Mouse (Mus musculus) embryonic facial prominence, embryonic 12.5 days (tissue): ENCODE measurements around the gene Cers6. TPM values are rescaled to one million over a fixed set of nuclear protein-coding genes. Genes with fewer than 3 reads are reported as not detected.

Experiments used
- ATAC-seq: fragments of 200-750 bp; cut with Nextera tagmentation; 2 replicates; pipeline ENCODE4 v1.8.0; 2017; ENCODE audit not compliant: insufficient number of reproducible peaks, insufficient read depth, low FRiP score, low TSS enrichment
- H3K27ac ChIP-seq: fragments of 300-500 bp; sonication (generic); 2 replicates; pipeline ENCODE4 v1.5.1; 2016; ENCODE audit warnings: mild to moderate bottlenecking
- H3K27me3 ChIP-seq: fragments of 300-500 bp; sonication (generic); 2 replicates; pipeline ENCODE4 v1.6.1; 2016; ENCODE audit warnings: mild to moderate bottlenecking, moderate library complexity
- H3K36me3 ChIP-seq: fragments of 300-500 bp; sonication (generic); 2 replicates; pipeline ENCODE4 v1.6.1; 2016; ENCODE audit warnings: mild to moderate bottlenecking
- H3K4me1 ChIP-seq: fragments of 300-500 bp; sonication (generic); 2 replicates; pipeline ENCODE4 v1.6.1; 2016
- H3K4me2 ChIP-seq: fragments of 300-500 bp; sonication (generic); replicated peaks from 2 replicates; pipeline ENCODE4 v1.6.1; 2016; ENCODE audit warnings: mild to moderate bottlenecking, moderate library complexity
- H3K4me3 ChIP-seq: fragments of 300-500 bp; sonication (generic); 2 replicates; pipeline ENCODE4 v1.5.1; 2016; ENCODE audit warnings: mild to moderate bottlenecking
- H3K9ac ChIP-seq: fragments of 300-500 bp; sonication (generic); 2 replicates; pipeline ENCODE4 v1.6.1; 2016; ENCODE audit warnings: mild to moderate bottlenecking, moderate library complexity
- H3K9me3 ChIP-seq: fragments of 300-500 bp; sonication (generic); 2 replicates; pipeline ENCODE4 v1.6.1; 2016; ENCODE audit warnings: mild to moderate bottlenecking, moderate library complexity
- WGBS: fragments of 180-500 bp; shearing (Covaris S2); methylation state at CpG from one replicate; pipeline ENCODE4 v1.1.7; 2016; 5-methylcytosine and 5-hydroxymethylcytosine counted together
- polyA plus RNA-seq: library from polyadenylated mRNA; unstranded; fragments of >200 nt; fragmentation: Nextera tagmentation; extraction: Ambion mirVana; gene quantifications from 2 replicates; pipeline ENCODE4 v1.2.1, GENCODE M21; 2016

The Cers6 gene
- polyA plus RNA-seq, result 31.4 and 32.5 TPM in 2 replicates

DNA sequence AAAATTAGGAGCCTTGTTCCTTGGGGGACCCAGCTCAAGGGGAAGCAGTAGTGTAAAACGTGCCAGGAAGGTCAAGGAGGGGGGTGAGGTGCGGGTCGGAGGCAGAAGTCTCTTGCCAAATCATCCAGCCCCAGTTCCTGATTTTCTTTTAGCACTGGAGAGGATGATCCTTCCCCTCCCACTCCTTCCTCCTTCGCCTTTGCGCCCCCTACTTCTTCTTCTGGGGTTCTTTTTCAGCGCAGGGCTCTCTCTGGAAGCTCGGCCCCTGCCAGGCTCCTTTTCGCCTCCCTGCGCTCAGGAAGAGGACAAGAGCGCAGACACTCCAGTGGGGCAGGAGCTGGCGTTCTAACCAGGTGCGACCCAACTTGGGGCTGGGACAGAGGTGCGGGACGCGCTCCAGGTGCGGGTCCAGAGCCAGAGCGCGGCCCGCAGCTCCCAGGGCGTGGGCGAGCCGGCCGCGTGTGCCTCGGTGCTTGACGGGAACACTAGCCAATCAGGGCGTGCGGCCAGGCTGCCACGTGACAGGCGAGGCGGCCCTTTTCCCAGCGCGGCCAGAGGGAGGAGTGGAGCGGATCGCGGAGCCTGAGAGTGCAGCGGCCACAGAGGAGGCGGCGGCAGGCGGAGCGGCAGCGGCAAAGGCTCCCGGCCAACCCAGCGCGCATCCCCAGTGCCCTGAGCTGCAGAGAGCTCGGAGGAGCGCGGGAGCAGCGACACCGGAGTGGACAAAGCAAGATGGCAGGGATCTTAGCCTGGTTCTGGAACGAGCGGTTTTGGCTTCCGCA, at the start of gene Cers6:
Cers6 (plus strand) TSS at position 538 of the 782 bp plus-strand sequence.
- peak within 1 kb of the TSS; percentile 69 for H3K4me2 ChIP-seq
- WGBS, result under 1% methylated on average over 53 of the region's 53 CpGs
- peak; percentile 98 for ATAC-seq
- H3K4me3 ChIP-seq, result peak within 1 kb of the TSS; percentile 89
- H3K27me3 ChIP-seq, result no peaks in the 10 kb centered on the region
- peaks cover 19% of the 10 kb centered on the region; the same call in 1 of the 2 replicates for H3K4me1 ChIP-seq
- H3K9me3 ChIP-seq, result no peaks in the 10 kb centered on the region
- peak within 1 kb of the TSS; percentile 86 for H3K9ac ChIP-seq
- H3K27ac ChIP-seq, result peak within 1 kb of the TSS; percentile 84
- no peaks in the 10 kb centered on the region for H3K36me3 ChIP-seq

DNA sequence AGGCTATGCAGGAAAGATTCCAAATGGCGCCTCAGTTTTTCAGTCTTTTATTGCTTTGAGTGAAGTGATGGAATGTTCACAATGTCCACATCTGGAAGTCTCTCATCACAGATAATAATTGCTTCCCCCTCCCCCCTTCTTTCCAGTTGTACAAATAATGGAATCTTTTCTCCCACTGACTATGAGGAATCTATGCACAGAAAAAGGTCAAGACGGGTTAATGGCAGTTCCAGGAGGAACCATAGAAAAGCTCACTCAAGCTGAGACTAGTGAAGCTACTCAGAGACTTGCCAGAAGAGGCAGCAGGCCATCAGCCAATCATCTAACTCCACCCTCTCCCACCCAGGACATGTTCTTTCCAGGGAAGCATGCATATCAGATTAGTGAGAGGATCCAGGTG, 46.8 kb upstream of the Cers6 start:
- no peak overlapping the region for H3K4me3 ChIP-seq
- 46% methylated on average over 2 of the region's 2 CpGs for WGBS
- no peaks in the 10 kb centered on the region for H3K36me3 ChIP-seq
- H3K4me2 ChIP-seq, result no peak overlapping the region
- H3K9me3 ChIP-seq, result no peaks in the 10 kb centered on the region
- H3K27ac ChIP-seq, result no peak overlapping the region
- no peak for ATAC-seq
- H3K27me3 ChIP-seq, result no peaks in the 10 kb centered on the region
- no peaks in the 10 kb centered on the region for H3K4me1 ChIP-seq
- H3K9ac ChIP-seq, result no peak overlapping the region

DNA sequence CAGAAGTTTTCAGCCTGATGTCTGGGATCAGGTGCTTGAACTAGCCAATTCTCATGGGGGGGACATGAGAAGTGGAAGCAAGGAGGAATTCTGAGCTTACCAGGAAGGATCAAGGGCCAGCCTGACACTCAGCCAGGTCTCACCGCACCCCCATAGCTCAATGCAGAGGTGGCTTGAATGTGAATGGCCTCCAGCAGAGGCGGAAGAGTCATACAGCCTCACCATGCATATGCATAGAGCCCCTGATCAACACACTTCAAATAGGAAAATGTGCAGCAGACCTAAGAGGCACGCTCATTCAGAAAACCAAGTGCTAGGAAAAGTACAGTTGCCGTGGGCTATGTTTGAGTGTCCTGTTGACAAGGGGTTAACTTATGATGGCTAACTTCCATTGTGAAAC, 42.2 kb upstream of the Cers6 start:
- no peaks in the 10 kb centered on the region for H3K4me1 ChIP-seq
- H3K36me3 ChIP-seq, result no peaks in the 10 kb centered on the region
- H3K4me2 ChIP-seq, result no peak overlapping the region
- no peak for ATAC-seq
- no peak overlapping the region for H3K27ac ChIP-seq
- no peak overlapping the region for H3K9ac ChIP-seq
- no peak overlapping the region for H3K4me3 ChIP-seq
- 86% methylated on average over 4 of the region's 4 CpGs for WGBS
- no peaks in the 10 kb centered on the region for H3K27me3 ChIP-seq
- H3K9me3 ChIP-seq, result no peaks in the 10 kb centered on the region

DNA sequence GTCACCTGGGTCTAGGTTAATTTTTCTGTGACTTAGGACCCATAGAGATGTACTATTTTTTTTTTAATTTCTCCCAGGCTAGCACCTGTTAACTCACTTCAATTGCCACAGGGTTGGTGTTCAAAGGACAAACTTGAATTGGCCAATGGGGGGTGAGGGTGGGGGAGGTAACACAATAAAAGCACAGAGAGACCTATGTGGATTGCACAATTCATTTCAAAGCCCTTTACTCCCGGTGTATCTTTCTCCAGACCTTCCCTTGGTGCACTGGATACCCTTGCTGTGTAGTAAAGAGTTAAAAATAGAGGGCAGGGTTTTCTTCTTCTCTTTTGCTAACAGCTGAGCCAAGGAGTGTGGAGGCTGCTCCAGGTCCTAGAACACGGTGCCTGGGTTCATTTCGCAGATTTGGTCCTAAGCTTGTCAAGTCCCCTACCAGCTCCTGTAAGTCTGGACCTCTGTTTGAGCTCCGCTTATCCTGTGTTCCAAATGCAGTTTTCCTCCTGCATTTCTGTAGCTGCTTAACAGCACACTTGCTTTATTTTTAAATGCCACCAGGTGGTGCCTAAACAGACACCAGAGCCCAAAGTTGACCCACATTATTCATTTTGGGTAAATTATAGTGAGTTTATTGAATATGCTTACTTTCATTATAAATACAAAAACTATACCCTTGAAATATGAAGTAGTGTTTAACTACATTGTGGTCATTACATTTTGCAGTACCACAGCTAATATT, 38.9 kb upstream of the Cers6 start:
- ATAC-seq, result no peak
- Histone ChIP-seq H3K4me1 (no peaks in the 10 kb centered on the region), H3K4me2 (no peak overlapping the region), H3K9ac (no peak overlapping the region), H3K36me3 (no peaks in the 10 kb centered on the region), H3K4me3 (no peak overlapping the region), H3K9me3 (no peaks in the 10 kb centered on the region), H3K27me3 (no peaks in the 10 kb centered on the region), H3K27ac (no peak overlapping the region)
- WGBS, result 69% methylated on average over 4 of the region's 4 CpGs

DNA sequence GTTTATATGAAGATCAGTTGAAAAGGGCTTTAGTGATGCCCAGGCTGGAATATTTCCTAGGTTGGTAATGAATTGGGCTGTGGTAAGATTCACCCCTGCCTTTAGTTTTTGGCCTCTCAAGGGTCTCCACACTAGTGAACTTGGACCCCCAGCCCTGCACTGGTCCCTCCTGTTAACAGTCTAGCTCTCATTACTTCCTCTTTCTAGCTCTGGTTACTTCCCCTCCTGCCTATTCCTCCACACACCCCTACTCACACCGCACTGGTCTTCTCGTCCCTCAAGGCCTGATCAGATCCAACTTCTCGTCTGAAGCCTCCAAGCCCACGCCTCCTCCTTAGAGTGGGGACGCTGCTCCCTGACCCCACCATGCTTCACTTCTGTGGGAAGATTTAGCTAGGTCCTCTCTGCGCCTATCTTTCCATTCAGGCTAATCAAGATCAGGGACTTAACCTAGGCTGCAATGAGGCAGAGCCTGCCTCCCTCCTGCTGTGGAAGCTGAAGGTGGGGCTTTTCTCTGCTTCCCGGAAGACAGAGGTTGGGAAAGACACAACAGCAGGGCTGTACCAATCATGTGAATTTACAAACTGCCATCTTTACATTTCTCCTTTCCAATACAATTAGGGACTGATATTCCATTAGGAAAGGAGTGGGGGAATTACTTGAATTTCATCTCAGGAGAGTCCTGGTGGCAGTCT, 35.8 kb upstream of the Cers6 start:
- H3K9ac ChIP-seq, result no peak overlapping the region
- no peak overlapping the region for H3K4me3 ChIP-seq
- no peak for ATAC-seq
- no peaks in the 10 kb centered on the region for H3K9me3 ChIP-seq
- H3K4me1 ChIP-seq, result no peaks in the 10 kb centered on the region
- no peak overlapping the region for H3K27ac ChIP-seq
- no peaks in the 10 kb centered on the region for H3K27me3 ChIP-seq
- H3K4me2 ChIP-seq, result no peak overlapping the region
- 67% methylated on average over 7 of the region's 7 CpGs for WGBS
- H3K36me3 ChIP-seq, result no peaks in the 10 kb centered on the region

DNA sequence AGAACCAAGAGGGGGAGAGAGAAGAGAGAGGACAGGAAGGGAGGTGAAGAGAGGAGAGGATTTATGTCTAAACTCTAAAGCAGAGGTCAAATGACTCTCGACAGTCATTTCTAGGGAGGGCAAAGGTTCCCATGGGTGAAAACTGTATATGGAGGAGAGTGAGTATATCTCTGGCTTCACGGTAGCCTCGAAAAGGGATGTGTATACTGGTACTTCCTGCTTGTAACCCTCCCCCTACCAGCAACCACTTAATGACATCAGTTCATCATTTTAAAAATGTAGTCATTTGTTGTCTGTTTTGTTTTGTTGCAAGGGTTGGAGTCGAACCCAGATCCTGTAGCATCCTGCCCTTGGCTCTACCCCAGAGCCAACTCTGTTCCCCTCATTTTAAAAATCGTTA, 17.9 kb upstream of the Cers6 start:
- no peak for ATAC-seq
- H3K4me1 ChIP-seq, result no peaks in the 10 kb centered on the region
- no peaks in the 10 kb centered on the region for H3K36me3 ChIP-seq
- H3K4me3 ChIP-seq, result no peak overlapping the region
- no peak overlapping the region for H3K27ac ChIP-seq
- H3K9ac ChIP-seq, result no peak overlapping the region
- no peaks in the 10 kb centered on the region for H3K27me3 ChIP-seq
- no peak overlapping the region for H3K4me2 ChIP-seq
- H3K9me3 ChIP-seq, result no peaks in the 10 kb centered on the region
- 87% methylated on average over 5 of the region's 5 CpGs for WGBS

DNA sequence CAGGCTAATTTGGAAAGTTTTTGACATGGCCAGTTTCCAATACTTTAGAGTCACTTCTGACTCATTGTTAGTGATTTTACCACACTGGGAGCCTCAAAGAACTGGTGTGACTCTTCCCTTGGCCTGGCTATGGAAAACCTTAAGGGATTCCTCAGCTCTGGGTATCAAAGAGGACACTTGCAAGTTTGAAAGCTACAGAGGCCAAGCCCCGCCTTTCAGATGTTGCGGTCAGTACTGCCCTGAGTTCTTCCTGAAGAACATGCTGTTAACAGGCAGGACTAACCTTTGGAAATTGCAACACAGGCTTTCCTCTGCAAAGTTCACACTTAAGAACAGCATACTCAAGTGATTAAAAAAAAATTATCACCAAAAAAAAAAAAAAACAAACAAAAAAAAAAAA, 16.7 kb upstream of the Cers6 start:
- H3K27ac ChIP-seq, result no peak overlapping the region
- WGBS, result 98% methylated on average over 2 of the region's 2 CpGs
- no peaks in the 10 kb centered on the region for H3K9me3 ChIP-seq
- no peaks in the 10 kb centered on the region for H3K4me1 ChIP-seq
- no peaks in the 10 kb centered on the region for H3K27me3 ChIP-seq
- H3K4me2 ChIP-seq, result no peak overlapping the region
- H3K4me3 ChIP-seq, result no peak overlapping the region
- no peak overlapping the region for H3K9ac ChIP-seq
- ATAC-seq, result no peak
- no peaks in the 10 kb centered on the region for H3K36me3 ChIP-seq

DNA sequence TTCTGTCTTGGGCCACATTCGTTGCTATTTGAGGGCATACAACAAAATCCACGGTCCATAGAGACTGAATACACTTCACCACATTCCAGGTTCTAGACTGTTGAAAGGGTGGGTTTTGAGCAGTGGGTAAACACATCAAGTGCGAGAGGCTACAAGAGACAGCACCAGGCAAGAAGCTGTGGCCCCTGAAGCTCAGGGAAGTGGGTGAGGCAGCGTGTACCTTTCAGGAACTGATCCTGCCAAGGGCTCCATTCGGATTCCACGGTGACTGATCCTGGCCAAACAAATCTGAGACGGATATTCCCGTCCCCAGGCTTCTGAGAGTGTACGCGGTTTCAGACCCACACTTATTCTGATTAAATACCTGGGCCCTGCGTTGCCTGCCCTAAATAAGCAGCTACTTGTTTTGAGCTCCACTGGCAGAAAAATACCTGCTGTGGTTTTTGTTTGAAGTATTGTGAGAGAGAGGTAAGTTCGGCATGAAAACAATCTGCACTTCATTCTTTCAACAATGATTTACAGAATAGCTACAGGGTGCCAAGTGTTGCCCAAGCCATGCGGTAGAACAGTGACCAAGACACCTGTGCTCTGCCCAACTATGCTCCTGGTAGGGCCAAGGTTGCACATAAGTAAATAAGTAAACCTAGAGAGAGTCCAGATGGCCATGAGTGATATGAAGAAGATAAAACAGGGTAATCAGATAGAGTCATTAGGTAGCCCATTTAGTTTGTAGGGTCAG, 16.1 kb upstream of the Cers6 start:
- no peak for ATAC-seq
- no peaks in the 10 kb centered on the region for H3K36me3 ChIP-seq
- no peaks in the 10 kb centered on the region for H3K4me1 ChIP-seq
- no peak overlapping the region for H3K9ac ChIP-seq
- no peaks in the 10 kb centered on the region for H3K27me3 ChIP-seq
- H3K9me3 ChIP-seq, result no peaks in the 10 kb centered on the region
- H3K4me3 ChIP-seq, result no peak overlapping the region
- H3K27ac ChIP-seq, result no peak overlapping the region
- H3K4me2 ChIP-seq, result no peak overlapping the region
- 81% methylated on average over 13 of the region's 13 CpGs for WGBS

DNA sequence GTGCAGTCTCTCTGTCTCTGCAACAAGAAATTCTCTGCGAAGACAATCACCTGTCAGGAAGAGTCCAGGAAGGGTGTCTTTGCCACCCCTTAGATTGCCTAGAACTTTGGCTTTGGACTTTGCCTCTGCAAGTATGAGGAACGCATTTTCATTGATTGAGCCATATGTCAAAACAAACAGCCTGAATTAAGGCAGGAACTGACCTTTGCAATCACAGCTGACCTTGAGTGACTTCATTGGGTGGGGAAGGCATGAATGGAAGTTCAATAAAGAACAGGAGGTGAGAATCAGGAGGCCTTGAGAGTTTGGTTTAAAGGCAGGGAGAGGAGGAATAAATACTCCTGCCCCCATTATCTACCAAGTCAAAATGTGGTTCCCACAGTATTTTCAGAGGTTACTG, 850 bp upstream of the Cers6 start:
- H3K27me3 ChIP-seq, result no peaks in the 10 kb centered on the region
- H3K27ac ChIP-seq, result no peak overlapping the region
- H3K4me3 ChIP-seq, result no peak overlapping the region
- no peaks in the 10 kb centered on the region for H3K36me3 ChIP-seq
- H3K9me3 ChIP-seq, result no peaks in the 10 kb centered on the region
- peaks cover 19% of the 10 kb centered on the region; the same call in 1 of the 2 replicates for H3K4me1 ChIP-seq
- H3K9ac ChIP-seq, result no peak overlapping the region; the same call in 1 of the 2 replicates
- WGBS, result 55% methylated on average over 2 of the region's 2 CpGs
- ATAC-seq, result no peak
- H3K4me2 ChIP-seq, result peak overlapping the region; percentile 69

DNA sequence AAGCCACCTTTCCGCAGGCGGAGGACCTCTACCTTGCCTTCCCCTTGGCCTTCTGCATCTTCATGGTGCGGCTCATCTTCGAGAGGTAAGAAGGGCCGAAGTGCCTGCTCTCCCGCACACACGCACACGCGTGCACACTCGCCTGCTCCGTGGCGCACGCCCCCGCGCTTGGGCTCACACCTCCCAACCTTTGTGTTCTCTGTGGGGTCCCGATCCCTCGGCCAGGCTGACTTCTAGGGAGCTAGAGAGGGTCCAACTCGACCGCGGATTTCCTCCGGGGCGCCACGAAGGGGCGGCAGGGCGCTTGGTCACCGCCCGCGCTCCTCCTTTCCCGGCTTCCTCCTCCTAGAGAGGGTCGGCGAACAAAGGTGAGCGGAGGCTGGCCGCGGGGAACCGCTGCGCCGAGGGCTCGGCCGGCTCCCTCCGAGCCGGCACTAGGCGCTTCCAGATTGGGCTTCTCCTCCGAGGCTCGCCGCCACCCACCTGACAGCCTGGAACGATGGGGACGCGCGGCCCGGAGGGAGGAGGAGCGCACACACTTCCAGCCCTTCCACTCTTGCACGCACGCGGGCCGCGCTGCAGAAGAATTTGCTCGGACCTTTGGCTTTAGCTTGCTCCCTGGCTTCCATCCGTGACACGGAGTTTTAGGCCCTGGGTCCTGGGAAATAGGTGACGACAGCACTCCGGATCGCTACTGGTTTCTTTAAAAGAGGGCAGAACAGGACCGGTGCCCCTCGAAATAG, 651 bp downstream of the Cers6 start:
- H3K9ac ChIP-seq, result peak overlapping the region; percentile 86
- ATAC-seq, result peak; percentile 50
- H3K4me1 ChIP-seq, result peaks cover 19% of the 10 kb centered on the region; the same call in 1 of the 2 replicates
- peak overlapping the region; percentile 84 for H3K27ac ChIP-seq
- H3K27me3 ChIP-seq, result no peaks in the 10 kb centered on the region
- H3K9me3 ChIP-seq, result no peaks in the 10 kb centered on the region
- under 1% methylated on average over 64 of the region's 64 CpGs for WGBS
- no peaks in the 10 kb centered on the region for H3K36me3 ChIP-seq
- peak overlapping the region; percentile 89 for H3K4me3 ChIP-seq
- peak overlapping the region; percentile 69 for H3K4me2 ChIP-seq
